Mouse (Mus musculus) olfactory bulb, adult 2 months (tissue): ENCODE data around the gene Olfr342.

ENCODE experiments used
- CTCF ChIP-seq: fragments of 200-500 bp; IDR thresholded peaks from 2 replicates; pipeline ENCODE4 v1.5.1; 2012; ENCODE audit warnings: low read depth, mild to moderate bottlenecking, low read length, moderate library complexity; ENCODE audit not compliant: insufficient read depth
- POLR2A ChIP-seq: fragments of 200-500 bp; IDR thresholded peaks from 2 replicates; pipeline ENCODE4 v1.6.1; 2012; ENCODE audit warnings: mild to moderate bottlenecking, low read depth, low read length, moderate library complexity; ENCODE audit not compliant: insufficient read depth

- no peak for TF ChIP-seq CTCF
- no peak for TF ChIP-seq POLR2A
Observed at GRCm38 (mm10) chr2:36524698-36525097, at the start of gene Olfr342.
